Mouse (Mus musculus) stomach, postnatal 0 days (tissue): ENCODE measurements around the gene Sik1.

Source experiments
- CTCF ChIP-seq: IDR thresholded peaks from 2 replicates; pipeline ENCODE4 v1.5.1; 2016; ENCODE audit warnings: antibody characterized with exemption, low read depth, mild to moderate bottlenecking, moderate library complexity
- EP300 ChIP-seq: optimal IDR thresholded peaks from 2 replicates; pipeline ENCODE3; 2016; ENCODE audit warnings: antibody characterized with exemption

DNA sequence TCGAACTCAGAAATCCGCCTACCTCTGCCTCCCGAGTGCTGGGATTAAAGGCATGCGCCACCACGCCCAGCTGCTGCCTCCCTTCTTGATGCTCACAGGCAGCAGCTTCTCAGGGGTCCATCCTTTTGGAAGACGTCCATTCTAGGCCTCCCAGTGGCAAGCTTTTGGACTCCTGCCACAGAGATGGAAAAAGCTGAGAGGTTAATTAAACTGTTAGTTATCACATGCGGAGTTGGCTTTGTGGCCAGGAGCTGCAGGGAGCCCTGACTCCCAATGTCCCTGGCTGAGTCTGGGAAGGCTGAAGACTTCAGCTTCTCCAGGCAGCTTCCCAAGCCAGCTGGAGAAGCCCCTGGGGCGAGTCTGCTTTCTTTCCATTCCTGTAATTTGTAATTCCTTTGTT, 49.6 kb downstream of the Sik1 start:
- TF ChIP-seq CTCF (no peak), EP300 (no peak)
